Mouse (Mus musculus): ENCODE measurements around the gene Anapc13. TPM values are rescaled to one million over a fixed set of nuclear protein-coding genes. Genes with fewer than 3 reads are reported as not detected.

Anapc13 gene
- polyA plus RNA-seq (2015; fragmentation: Nextera tagmentation; extraction: Ambion mirVana) = 175 and 183 TPM in 2 replicates

DNA sequence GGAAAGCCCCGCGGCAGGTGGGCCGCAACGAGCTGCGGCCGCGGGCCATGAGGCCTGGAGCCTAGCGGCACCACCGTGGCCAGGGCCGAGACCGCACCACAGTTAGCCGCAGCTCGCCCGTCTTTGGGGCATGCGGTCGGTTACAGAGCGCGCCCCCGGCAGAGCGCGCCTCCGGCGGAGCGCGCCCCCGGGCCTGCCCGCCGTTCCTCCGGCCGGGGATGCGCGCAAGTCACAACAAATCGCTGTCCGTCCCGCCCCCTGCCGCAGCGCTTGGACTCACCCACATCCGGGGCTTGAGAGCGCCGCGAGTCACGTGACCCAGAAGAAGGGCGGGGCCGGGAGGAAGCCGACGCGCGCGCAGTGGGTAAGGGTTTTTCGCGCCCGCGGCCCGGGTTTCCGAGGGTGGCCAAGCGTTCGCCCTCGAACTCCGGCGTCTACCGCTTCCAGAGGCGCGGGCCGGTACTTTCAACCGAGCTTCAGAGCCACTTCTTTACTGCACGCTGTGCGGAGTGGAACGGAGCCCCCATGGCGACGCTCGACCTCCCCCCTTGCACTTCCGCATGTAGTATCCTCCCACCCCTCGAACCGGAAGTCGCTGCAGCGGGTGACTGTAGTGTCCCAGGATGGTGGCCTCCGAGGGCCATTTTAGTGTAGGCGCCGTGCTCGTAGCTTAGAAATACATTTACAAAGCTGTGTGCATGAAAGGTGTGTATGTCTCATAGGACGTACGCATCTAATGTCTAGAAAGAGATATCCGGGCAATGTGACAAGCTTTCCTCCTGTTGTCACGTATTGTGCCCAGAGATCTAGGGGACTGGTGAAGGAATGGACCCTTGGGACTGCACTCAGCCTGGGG, at the start of gene Anapc13, which contains the start of gene Cep63:
TSS of gene Anapc13 (plus strand) at position 314 of the 856 bp plus-strand sequence.
TSS of gene Cep63 (minus strand) at position 552 of the 856 bp plus-strand sequence.
- H3K4me3 ChIP-seq (ENCODE audit: low read length) = peak within 1 kb of the TSS; percentile 91
- H3K27ac ChIP-seq (ENCODE audit: low read length) = peak within 1 kb of the TSS; percentile 95
- H3K4me1 ChIP-seq (ENCODE audit: control insufficient read depth, insufficient read depth, low read length) = peaks cover 12% of the 10 kb centered on the region
- H3K9me3 ChIP-seq (ENCODE audit: control insufficient read depth, low read length) = no peaks in the 10 kb centered on the region
- under 1% methylated on average over 84 of the region's 84 CpGs for WGBS
- peak within 1 kb of the TSS; percentile 99 for H3K9ac ChIP-seq (ENCODE audit: low read depth, low read length)
- H3K36me3 ChIP-seq (ENCODE audit: control insufficient read depth, insufficient read depth, low read length) = no peaks in the 10 kb centered on the region
- peak within 1 kb of the TSS; percentile 72 for H3K4me2 ChIP-seq (ENCODE audit: low read depth, low read length)
- peak; percentile 95 for ATAC-seq
- no peaks in the 10 kb centered on the region for H3K27me3 ChIP-seq (replicated peaks; ENCODE audit: control insufficient read depth, insufficient read depth, low read length)

DNA sequence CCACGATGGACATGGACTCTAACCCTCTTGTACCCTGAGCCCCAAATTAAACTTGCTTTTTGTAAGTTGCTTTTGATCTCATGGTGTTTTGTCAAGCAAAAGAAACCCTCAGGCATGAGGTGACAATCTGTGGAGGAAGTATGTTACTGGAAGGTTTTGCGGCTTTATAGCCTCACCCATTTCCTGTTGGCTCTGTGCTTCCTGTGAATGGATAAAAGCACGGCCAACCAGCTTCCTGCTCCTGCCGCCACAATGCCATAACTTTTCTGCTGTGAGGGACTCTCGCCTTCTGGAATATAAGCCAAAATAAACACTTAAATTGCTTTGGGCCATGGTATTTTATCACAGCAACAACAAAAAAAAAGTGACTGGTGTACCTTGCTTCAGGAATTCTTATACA, 48.6 kb upstream of the Anapc13 start:
- no peak overlapping the region for H3K9ac ChIP-seq (ENCODE audit: low read depth, low read length)
- H3K27ac ChIP-seq (ENCODE audit: low read length) = no peak overlapping the region
- H3K4me3 ChIP-seq (ENCODE audit: low read length) = no peak overlapping the region
- H3K9me3 ChIP-seq (ENCODE audit: control insufficient read depth, low read length) = no peaks in the 10 kb centered on the region
- 0 out of 2 replicates have a peak, but pooled peaks cover 3% of the 10 kb centered on the region for H3K4me1 ChIP-seq (ENCODE audit: control insufficient read depth, insufficient read depth, low read length)
- 55% methylated on average over 5 of the region's 5 CpGs for WGBS
- ATAC-seq = no peak
- no peaks in the 10 kb centered on the region for H3K27me3 ChIP-seq (replicated peaks; ENCODE audit: control insufficient read depth, insufficient read depth, low read length)
- H3K36me3 ChIP-seq (ENCODE audit: control insufficient read depth, insufficient read depth, low read length) = no peaks in the 10 kb centered on the region
- H3K4me2 ChIP-seq (ENCODE audit: low read depth, low read length) = no peak overlapping the region

DNA sequence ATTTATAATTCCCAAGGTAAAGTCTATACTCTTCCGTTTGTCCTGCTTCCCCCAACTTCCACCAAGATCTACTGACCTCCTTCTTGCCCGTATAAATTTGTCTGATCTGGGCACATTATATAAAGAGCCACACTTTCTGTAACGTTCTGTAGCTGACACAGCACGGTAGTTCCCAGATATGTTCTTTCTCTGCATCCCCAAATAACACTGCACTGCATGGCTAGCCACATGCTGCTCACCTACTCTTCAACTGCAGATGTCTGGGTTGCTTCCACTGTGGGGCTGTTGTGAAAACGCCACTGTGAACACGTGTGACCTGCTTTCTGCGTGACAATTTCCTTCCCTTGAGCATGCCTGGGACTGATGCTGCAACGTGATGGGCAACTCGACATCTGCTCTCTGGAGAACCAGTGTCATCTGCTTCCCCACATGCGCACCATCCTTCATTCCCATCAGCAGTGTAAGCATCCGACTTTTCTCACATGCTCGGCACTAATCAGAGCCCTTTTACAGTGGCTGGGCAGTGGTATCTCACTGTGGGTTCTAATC, 44.1 kb upstream of the Anapc13 start:
- Histone ChIP-seq H3K36me3 (ENCODE audit: control insufficient read depth, insufficient read depth, low read length) (peaks cover 4% of the 10 kb centered on the region; the same call in 1 of the 2 replicates), H3K27me3 (replicated peaks; ENCODE audit: control insufficient read depth, insufficient read depth, low read length) (no peaks in the 10 kb centered on the region), H3K9me3 (ENCODE audit: control insufficient read depth, low read length) (no peaks in the 10 kb centered on the region), H3K4me3 (ENCODE audit: low read length) (no peak overlapping the region), H3K27ac (ENCODE audit: low read length) (no peak overlapping the region), H3K9ac (ENCODE audit: low read depth, low read length) (no peak overlapping the region), H3K4me1 (ENCODE audit: control insufficient read depth, insufficient read depth, low read length) (0 out of 2 replicates have a peak, but pooled peaks cover 3% of the 10 kb centered on the region), H3K4me2 (ENCODE audit: low read depth, low read length) (no peak overlapping the region)
- WGBS = 78% methylated on average over 12 of the region's 12 CpGs
- ATAC-seq = no peak

DNA sequence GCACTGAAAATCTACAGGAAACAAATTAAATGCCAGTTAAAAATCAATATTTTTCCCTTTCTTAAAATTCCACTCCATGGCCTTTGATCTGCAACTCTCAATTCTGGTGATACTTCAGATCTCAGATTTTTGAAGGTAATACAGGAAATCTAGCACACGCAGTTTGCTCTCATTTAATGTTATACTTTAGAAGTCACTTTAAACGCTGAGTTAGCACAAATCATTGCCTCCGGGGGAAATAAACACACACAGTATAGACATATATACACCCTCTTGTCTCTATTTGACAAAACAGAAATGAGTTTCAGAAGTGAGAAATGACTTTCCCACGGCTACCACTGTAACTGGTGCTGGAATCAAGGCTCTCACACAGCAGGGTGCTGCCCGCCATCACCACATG, 38.7 kb upstream of the Anapc13 start:
- ATAC-seq = no peak
- H3K4me3 ChIP-seq (ENCODE audit: low read length) = no peak overlapping the region
- H3K27me3 ChIP-seq (replicated peaks; ENCODE audit: control insufficient read depth, insufficient read depth, low read length) = no peaks in the 10 kb centered on the region

DNA sequence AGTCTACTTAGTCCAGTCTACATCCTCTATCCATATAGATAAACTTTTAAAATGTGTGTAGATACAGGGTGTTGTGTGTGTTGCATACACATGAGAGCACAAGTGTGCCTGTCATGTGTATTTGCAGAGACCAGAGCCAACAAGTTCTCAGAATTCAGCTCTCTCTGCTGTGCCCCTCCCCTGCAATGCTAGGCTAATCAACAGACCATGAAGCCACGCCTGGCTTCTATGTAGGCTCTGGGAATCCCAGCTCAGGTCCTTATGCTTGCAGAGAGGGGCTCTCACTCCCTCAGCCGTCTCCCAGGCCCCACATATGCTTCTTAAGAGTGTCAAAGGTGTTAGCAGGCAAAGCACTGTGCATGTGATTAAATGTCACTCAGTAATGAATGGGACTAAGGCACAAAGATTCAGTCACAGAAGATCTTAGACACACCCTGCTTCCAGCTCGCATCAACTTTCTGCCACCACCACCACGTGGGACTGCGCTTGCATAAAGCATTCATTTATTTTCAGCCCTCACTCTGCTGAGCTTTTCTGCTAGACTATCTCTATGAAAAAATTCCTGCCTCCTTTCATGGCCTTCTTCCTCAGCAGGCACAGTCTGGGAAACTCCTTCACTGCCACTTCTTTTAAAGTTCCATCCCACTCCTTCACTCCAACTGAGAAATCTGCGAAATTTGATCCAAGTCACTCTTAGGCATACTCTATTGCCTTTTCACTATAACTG, 31.3 kb upstream of the Anapc13 start:
- no peak for ATAC-seq
- no peak overlapping the region for H3K27ac ChIP-seq (ENCODE audit: low read length)

More for the DNA sequence above, 38.7 kb upstream of the Anapc13 start:
- no peak overlapping the region for H3K9ac ChIP-seq (ENCODE audit: low read depth, low read length)
- WGBS = 64% methylated on average over 5 of the region's 5 CpGs
- H3K27ac ChIP-seq (ENCODE audit: low read length) = no peak overlapping the region
- H3K36me3 ChIP-seq (ENCODE audit: control insufficient read depth, insufficient read depth, low read length) = peaks cover 4% of the 10 kb centered on the region; the same call in 1 of the 2 replicates
- H3K4me2 ChIP-seq (ENCODE audit: low read depth, low read length) = no peak overlapping the region
- no peaks in the 10 kb centered on the region for H3K9me3 ChIP-seq (ENCODE audit: control insufficient read depth, low read length)
- 0 out of 2 replicates have a peak, but pooled peaks cover 3% of the 10 kb centered on the region for H3K4me1 ChIP-seq (ENCODE audit: control insufficient read depth, insufficient read depth, low read length)

DNA sequence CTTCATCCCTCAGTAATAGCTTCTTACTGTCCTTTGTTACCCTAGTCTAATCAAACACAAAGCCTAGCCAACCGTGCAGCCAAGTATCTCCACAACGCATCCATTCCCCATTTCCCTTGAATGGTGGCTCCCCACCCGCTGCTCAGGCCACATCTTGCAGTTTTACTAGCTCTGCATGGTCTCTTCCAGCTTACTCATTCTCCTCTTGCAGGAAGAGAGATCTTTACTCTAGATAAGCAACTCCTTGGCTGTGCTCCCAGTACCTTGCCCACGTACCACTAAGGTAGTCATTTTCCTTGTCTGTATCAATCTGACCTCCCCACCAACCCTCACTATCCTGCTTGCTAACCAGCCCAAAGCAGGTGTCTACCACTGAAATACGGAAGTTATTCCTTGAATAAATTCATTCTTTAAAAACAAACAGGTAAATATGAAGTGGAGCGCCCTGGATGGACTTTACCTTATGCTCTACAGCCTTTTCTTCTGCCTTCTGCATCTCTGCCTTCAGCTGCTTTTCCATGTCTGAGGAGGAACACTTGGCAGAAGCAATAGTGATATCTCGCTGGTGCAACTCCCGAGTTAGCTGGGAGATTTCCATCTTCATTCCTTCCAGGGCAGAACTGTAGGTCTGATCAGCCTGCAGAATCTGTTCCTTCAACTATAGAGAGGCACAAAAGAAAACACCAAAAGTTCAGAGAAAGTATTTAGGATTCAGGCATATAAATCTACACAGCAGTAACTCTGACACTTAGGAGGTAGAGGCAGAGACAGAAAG, 30.2 kb upstream of the Anapc13 start:
- ATAC-seq = no peak
- 85% methylated on average over 8 of the region's 8 CpGs for WGBS
- Histone ChIP-seq H3K36me3 (ENCODE audit: control insufficient read depth, insufficient read depth, low read length) (peaks cover 2% of the 10 kb centered on the region; the same call in 1 of the 2 replicates), H3K27ac (ENCODE audit: low read length) (no peak overlapping the region), H3K4me2 (ENCODE audit: low read depth, low read length) (no peak overlapping the region), H3K4me3 (ENCODE audit: low read length) (no peak overlapping the region), H3K4me1 (ENCODE audit: control insufficient read depth, insufficient read depth, low read length) (0 out of 2 replicates have a peak, but pooled peaks cover 3% of the 10 kb centered on the region), H3K9me3 (ENCODE audit: control insufficient read depth, low read length) (no peaks in the 10 kb centered on the region), H3K27me3 (replicated peaks; ENCODE audit: control insufficient read depth, insufficient read depth, low read length) (no peaks in the 10 kb centered on the region), H3K9ac (ENCODE audit: low read depth, low read length) (no peak overlapping the region)

More for the DNA sequence above, 31.3 kb upstream of the Anapc13 start:
- H3K4me1 ChIP-seq (ENCODE audit: control insufficient read depth, insufficient read depth, low read length) = 0 out of 2 replicates have a peak, but pooled peaks cover 3% of the 10 kb centered on the region
- no peaks in the 10 kb centered on the region for H3K9me3 ChIP-seq (ENCODE audit: control insufficient read depth, low read length)
- 54% methylated on average over 6 of the region's 6 CpGs for WGBS
- H3K27me3 ChIP-seq (replicated peaks; ENCODE audit: control insufficient read depth, insufficient read depth, low read length) = no peaks in the 10 kb centered on the region
- no peak overlapping the region for H3K9ac ChIP-seq (ENCODE audit: low read depth, low read length)
- no peak overlapping the region for H3K4me2 ChIP-seq (ENCODE audit: low read depth, low read length)
- no peak overlapping the region for H3K4me3 ChIP-seq (ENCODE audit: low read length)
- H3K36me3 ChIP-seq (ENCODE audit: control insufficient read depth, insufficient read depth, low read length) = peaks cover 2% of the 10 kb centered on the region; the same call in 1 of the 2 replicates

DNA sequence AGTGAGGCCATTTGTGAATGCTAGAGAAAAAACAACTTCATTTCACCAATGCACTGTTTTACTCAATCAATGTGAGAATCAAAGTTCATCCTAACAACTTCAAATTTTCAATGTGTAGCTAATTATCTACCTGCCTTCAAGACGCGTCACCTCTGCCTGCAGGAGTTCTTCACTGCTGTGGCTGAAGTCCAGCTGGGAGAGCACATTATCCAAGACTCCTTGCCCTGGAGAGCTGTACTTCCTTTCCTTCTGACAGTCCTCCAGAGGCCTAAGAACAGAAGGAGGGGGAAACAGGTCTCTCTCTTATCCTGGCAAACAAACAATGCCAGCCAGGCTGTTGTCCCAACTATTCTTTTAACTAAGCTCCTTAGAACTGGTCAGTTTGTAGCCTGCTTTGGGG, 24.9 kb upstream of the Anapc13 start:
- ATAC-seq = peak; percentile 90
- Histone ChIP-seq H3K4me1 (ENCODE audit: control insufficient read depth, insufficient read depth, low read length) (no peaks in the 10 kb centered on the region), H3K4me2 (ENCODE audit: low read depth, low read length) (no peak overlapping the region), H3K9me3 (ENCODE audit: control insufficient read depth, low read length) (no peaks in the 10 kb centered on the region), H3K27ac (ENCODE audit: low read length) (peak overlapping the region; percentile 75), H3K27me3 (replicated peaks; ENCODE audit: control insufficient read depth, insufficient read depth, low read length) (no peaks in the 10 kb centered on the region), H3K36me3 (ENCODE audit: control insufficient read depth, insufficient read depth, low read length) (no peaks in the 10 kb centered on the region), H3K4me3 (ENCODE audit: low read length) (no peak overlapping the region), H3K9ac (ENCODE audit: low read depth, low read length) (no peak overlapping the region)
- WGBS = 59% methylated on average over 2 of the region's 2 CpGs

DNA sequence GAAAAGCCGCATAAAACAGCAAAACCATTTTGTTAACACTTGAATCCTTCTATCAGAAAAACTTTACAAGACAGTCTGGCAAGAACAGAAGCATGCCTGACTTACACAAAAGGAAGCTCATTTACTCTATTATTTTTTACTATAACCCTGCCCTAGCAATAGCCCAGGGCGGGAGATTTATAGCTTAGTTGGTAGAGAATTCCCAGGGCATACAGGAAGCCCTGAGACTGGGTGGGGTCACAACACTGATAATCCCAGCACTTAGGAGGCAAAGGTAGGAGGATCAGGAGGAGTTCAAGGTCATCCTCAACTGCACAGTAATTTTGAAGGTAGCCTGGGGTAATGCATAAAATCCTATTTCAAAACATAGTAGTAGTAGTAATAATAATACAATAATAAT, 24.4 kb upstream of the Anapc13 start:
- H3K36me3 ChIP-seq (ENCODE audit: control insufficient read depth, insufficient read depth, low read length) = no peaks in the 10 kb centered on the region
- ATAC-seq = peak; percentile 92
- WGBS = 61% methylated on average over 2 of the region's 2 CpGs
- no peak overlapping the region for H3K4me2 ChIP-seq (ENCODE audit: low read depth, low read length)
- no peak overlapping the region for H3K4me3 ChIP-seq (ENCODE audit: low read length)
- no peak overlapping the region for H3K9ac ChIP-seq (ENCODE audit: low read depth, low read length)
- no peaks in the 10 kb centered on the region for H3K4me1 ChIP-seq (ENCODE audit: control insufficient read depth, insufficient read depth, low read length)
- H3K27me3 ChIP-seq (replicated peaks; ENCODE audit: control insufficient read depth, insufficient read depth, low read length) = no peaks in the 10 kb centered on the region
- H3K27ac ChIP-seq (ENCODE audit: low read length) = peak overlapping the region; percentile 75
- no peaks in the 10 kb centered on the region for H3K9me3 ChIP-seq (ENCODE audit: control insufficient read depth, low read length)

Data from intestine, embryonic 16.5 days (tissue).